Mouse (Mus musculus) spleen, adult 2 months (tissue): Measurements from ENCODE around the gene Fam169a.

Experiments used
- CTCF ChIP-seq: fragments of 200-500 bp; IDR thresholded peaks from 2 replicates; pipeline ENCODE4 v1.5.1; 2011; ENCODE audit warnings: mild to moderate bottlenecking, inconsistent platforms; ENCODE audit not compliant: insufficient read depth, insufficient read length, insufficient replicate concordance; ENCODE audit errors: extremely low read depth
- POLR2A ChIP-seq: fragments of 200-500 bp; IDR thresholded peaks from 2 replicates; pipeline ENCODE4 v1.6.1; 2011; ENCODE audit warnings: low read depth, low read length, inconsistent platforms

GRCm38 (mm10) chr13:97145834-97146233, 78.7 kb downstream of the Fam169a start:
- TF ChIP-seq CTCF = peak; percentile 19; the same call in 1 of the 2 replicates
- no peak for TF ChIP-seq POLR2A
